Mouse (Mus musculus): ENCODE measurements around the gene Mrpl40.
"Not testable (repeated sequence)": the region's sequence is repeated elsewhere in the genome, so short reads cannot be mapped to it uniquely, and the experiment has no call there.

The Mrpl40 gene

GRCm38 (mm10) chr16:18876442-18877308 lies at the start of gene Mrpl40, which contains the start of gene Hira:
TSS of gene Mrpl40 (minus strand) at chr16:18876862.
TSS of gene Hira (plus strand) at chr16:18877037.
- peak; percentile 95 for DNase-seq (ENCODE audit: low spot score)

GRCm38 (mm10) chr16:18921771-18922170 lies 45.1 kb upstream of the Mrpl40 start:
- peak; percentile 75 for DNase-seq (ENCODE audit: low spot score)

GRCm38 (mm10) chr16:18916064-18916463 lies 39.4 kb upstream of the Mrpl40 start:
- DNase-seq (ENCODE audit: low spot score): no peak

DNA sequence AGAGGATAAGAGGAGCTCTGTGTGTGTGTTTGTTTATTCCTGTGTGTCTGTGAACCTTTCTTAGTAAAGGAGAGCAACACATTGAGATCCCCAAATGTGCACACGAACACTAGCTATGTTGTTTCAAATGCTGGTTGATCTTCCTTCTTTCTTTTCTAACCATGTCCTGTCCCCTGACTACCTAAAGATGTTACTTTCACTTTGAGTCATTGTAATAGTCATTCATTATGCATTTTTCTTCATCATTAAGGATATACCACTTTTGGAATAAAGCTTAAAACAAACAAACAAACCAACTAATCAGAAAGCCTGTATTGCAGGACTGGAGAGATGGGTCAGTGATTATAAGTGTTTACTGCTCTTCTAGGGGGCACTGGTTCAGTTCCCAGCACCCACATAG lies 29.0 kb upstream of the Mrpl40 start:
- no peak for DNase-seq (ENCODE audit: low spot score)

DNA sequence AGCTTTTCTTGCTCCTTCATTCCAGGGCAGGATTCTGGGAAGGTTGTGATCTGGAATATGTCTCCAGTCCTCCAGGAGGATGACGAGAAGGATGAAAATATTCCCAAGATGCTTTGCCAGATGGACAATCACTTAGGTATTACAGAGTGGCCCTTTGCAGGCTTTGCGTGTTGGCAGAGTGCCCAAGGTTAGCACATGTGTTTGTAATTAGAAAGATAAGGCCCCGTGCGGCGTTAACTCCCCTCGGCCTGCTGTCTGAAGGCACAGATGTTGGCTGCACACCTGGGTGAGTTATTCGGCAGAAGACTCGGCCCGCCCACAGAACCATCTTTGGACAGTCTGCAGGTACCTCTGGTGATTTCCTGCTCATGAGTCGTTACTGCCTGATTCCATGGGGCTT lies 19.8 kb upstream of the Mrpl40 start:
- no peak for DNase-seq (ENCODE audit: low spot score)

GRCm38 (mm10) chr16:18895249-18895648 lies 18.6 kb upstream of the Mrpl40 start:
- DNase-seq (ENCODE audit: low spot score): no peak

GRCm38 (mm10) chr16:18893840-18894372 lies 17.2 kb upstream of the Mrpl40 start:
- DNase-seq (ENCODE audit: low spot score): no peak

GRCm38 (mm10) chr16:18884044-18884443 lies 7.4 kb upstream of the Mrpl40 start:
- DNase-seq (ENCODE audit: low spot score): no peak

- no peak for DNase-seq (ENCODE audit: low spot score)
Measured at GRCm38 (mm10) chr16:18878091-18878720, 1.5 kb upstream of the Mrpl40 start.

GRCm38 (mm10) chr16:18877386-18878090 lies 876 bp upstream of the Mrpl40 start:
- DNase-seq (ENCODE audit: low spot score): peak; percentile 76

- no peak for DNase-seq (ENCODE audit: low spot score)
Measured at GRCm38 (mm10) chr16:18876091-18876441, 596 bp downstream of the Mrpl40 start.

GRCm38 (mm10) chr16:18870495-18870894 lies 6.2 kb downstream of the Mrpl40 start:
- not testable (repeated sequence) for DNase-seq (ENCODE audit: low spot score)

GRCm38 (mm10) chr16:18860186-18860585 lies 16.5 kb downstream of the Mrpl40 start:
- peak; percentile 94 for DNase-seq (ENCODE audit: low spot score)

DNA sequence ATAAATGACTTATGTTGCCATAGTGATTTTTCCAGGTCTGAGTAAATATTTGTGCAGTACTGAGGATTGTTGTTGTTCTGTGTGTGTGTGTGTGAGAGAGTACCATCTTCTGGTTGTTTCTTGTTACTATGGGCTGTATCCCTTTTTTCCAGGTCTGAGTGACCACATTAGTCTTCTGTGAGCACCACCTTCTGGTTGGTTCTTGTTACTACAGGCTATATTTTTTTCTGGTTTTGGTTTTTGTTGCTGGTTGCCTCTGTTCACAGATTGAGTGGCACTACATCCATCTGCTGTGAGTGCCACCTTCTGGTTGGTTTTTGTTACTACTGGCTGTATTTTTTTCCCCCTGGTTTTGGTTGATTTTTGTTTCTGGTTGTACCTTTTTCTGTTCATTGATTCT lies 18.1 kb downstream of the Mrpl40 start:
- DNase-seq (ENCODE audit: low spot score): peak; percentile 68

GRCm38 (mm10) chr16:18849521-18850190 lies 27.0 kb downstream of the Mrpl40 start:
- not testable (repeated sequence) for DNase-seq (ENCODE audit: low spot score)

- DNase-seq (ENCODE audit: low spot score): no peak
Measured at GRCm38 (mm10) chr16:18846301-18846820, 30.3 kb downstream of the Mrpl40 start.

GRCm38 (mm10) chr16:18838346-18838745 lies 38.3 kb downstream of the Mrpl40 start:
- no peak for DNase-seq (ENCODE audit: low spot score)

DNA sequence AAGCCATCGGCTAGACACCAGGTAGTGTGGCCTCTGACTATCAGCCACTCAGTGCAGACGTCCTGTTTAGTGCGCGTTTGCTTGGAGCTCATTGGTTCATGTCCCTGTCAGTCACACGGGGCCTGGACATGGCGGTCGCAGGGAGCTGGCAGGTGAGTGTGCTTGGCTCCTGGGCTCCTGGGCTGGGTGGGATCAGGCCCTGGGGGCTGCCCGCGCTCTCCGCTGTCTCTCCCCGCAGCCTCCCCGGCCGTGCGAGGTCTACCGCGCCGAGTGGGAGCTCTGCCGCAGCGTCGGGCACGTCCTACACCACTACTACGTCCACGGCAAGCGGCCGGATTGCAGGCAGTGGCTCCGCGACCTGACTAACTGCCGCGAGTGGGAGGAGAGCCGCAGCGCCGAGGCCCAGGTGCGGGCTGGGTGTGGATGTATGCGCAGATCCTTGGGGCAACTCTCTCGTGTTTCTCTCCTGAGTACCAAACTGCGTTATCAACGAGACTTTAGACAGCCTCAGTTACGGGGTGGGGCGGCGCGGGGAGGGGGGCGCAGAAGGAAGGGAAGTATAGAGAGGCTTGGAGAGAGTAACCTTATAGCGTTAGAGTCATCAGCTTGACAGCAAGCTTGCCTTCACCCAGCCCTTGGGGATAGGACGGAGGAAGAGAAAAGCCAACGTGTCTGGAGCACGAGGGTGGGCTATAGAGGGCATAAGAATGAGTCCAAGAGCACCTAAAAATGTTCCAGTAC lies 40.0 kb downstream of the Mrpl40 start, which contains the start of the genes 2510002D24Rik and Gm28539:
Gene 2510002D24Rik, plus strand, starts transcription at position 111 of the 741 bp plus-strand sequence.
Gene Gm28539, plus strand, starts transcription at position 117 of the 741 bp plus-strand sequence.
- no peak for DNase-seq (ENCODE audit: low spot score)

DNA sequence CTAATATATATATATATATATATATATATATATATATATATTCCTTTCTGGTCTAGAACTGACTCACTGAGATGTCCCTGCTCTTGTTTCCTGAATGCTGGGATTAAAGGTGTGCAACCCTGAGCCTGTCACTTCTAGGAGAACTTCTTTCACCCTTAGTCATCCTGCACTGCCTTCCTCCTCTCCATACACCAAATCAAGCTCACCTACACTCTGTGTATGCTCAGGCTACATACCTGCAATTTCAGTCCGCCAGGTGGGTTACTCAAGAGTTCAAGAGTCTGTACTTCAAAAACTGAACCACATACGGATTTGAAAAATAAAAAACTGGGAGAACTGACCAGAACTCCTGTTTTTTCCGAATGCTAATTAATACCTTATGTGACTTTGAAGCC lies 40.6 kb downstream of the Mrpl40 start:
- DNase-seq (ENCODE audit: low spot score): no peak

DNA sequence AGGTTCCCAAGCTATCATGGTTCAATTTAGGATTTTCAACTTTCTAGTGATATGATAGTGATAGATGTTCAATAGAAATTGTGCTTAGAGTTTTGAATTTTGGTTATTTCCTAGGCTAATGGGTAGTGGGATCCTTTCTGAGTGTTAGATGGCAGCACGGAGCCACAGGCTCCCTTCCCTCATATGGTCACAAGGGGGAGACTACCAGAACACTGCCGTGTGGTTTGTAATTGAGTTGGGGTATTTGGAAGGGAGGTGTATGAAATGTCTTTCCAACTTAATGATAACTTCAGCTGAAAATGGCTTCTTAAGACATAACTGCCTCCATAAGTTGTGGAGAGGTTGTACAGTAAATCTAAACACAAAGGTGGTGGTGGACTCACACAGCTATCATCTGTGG lies 43.2 kb downstream of the Mrpl40 start:
- no peak for DNase-seq (ENCODE audit: low spot score)

GRCm38 (mm10) chr16:18829102-18829501 lies 47.6 kb downstream of the Mrpl40 start:
- no peak for DNase-seq (ENCODE audit: low spot score)
